Mouse (Mus musculus) 3T3-L1 (cell line): Measurements from ENCODE around the gene Sprr1a.
"Not testable (repeated sequence)": the region's sequence is repeated elsewhere in the genome, so short reads cannot be mapped to it uniquely, and the experiment has no call there.

Experiments used
- DNase-seq: peaks from one replicate; pipeline ENCODE4 v3.0.0-alpha.2; 2015; ENCODE audit warnings: low read depth, low spot score

The Sprr1a gene

DNA sequence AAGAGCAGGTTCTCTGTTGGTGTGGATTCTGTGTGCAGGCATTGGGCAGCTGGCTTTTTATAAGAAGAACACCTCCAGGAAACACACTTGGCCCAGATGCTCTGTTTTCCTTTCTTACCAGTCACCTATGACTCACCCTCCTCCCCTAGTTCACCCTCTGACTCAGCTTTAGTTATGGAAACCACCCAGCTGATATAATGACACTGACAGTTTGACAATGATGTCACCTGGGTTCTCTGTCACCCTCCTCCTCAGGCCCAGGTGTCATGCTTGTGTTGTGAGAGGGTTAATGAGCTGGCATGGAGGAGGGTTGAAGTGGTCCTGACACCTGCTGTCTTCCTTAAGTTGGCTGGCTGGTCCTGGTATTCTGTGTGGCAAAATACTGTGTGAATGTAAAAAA, at the start of gene Sprr1a:
Sprr1a (minus strand) TSS at position 33 of the 400 bp plus-strand sequence.
- peak; percentile 82 for DNase-seq

DNA sequence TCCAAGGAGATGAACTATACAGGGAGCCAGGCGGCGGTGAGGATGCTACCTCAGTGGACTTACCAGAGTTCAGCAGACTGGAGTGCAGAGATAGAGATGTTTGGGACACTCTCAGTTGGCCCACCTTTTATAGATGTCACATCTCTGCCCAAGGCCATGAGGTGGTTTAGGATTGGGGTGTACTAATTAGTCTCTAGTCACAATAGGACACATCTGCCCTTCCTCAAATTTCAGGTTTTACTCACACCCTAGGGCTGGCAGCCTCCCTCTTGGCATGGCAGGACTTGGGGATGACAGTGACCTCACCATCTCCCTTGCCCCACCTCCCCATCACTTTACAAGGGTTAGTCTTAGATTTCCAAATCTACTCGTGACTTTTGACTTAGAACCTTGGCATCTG, 48.7 kb upstream of the Sprr1a start, which contains the start of gene 2310046K23Rik:
2310046K23Rik (minus strand) TSS at position 101 of the 400 bp plus-strand sequence.
- DNase-seq, result no peak

GRCm38 (mm10) chr3:92512325-92512724, 26.6 kb upstream of the Sprr1a start:
- peak; percentile 57 for DNase-seq

DNA sequence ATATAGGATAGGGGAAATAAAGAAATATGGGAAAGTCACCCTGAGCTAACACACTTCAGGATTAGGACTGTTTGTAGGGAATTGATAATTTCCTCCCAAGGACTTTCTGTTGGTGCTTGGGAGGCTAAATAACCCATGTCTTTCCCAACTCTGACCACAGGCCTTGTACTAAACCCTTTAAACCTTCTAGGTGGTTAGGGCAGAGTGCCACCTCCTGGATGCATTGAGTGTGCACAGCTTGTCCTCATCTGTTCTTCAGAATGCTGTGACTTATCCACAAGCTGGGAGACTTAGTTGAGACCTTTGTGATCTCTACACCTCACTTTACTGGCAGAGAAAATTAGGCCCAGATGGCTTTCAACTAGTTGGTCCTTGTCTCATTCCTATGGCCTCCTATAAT, 25.1 kb upstream of the Sprr1a start:
- peak; percentile 81 for DNase-seq

- DNase-seq, result no peak
Measured at GRCm38 (mm10) chr3:92508185-92508584, 22.5 kb upstream of the Sprr1a start.

DNA sequence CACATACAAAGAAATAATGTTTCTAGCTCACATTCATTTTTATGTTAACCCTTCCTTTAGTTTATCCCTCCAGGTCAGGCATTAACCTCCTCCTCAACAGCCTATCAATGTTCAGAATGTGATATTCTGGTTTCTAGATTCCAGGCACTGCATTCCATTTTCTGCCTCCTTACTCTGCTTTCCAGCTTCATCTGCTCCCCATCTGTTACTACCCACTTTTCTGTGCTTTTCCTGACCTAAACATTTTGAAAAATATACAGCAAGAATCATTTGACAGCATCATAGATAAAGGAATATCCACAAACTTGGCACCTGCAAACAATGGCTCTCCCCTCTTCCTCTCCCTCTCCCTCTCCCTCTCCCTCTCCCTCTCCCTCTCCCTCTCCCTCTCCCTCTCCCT, 17.8 kb upstream of the Sprr1a start:
- DNase-seq, result no peak

DNA sequence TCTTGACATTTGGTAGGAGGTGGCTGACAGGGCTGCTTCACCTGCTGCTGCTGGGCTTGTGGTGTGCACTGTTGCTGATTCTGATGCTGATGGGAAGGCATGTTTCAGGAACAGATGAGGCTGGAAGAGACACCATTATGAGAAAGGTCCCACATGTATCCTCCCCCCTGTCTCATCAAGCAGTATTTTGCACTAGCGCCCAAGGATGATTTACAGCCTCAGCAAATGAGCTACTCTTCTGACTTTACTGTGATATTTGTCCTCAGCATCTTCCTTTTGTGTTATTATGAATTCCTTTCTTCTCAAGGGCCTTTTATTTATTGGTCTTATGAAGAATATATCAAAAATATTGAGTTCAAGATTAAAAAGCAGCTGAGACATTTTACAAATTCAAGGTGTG, 14.7 kb upstream of the Sprr1a start, which contains the start of gene Sprr4:
Sprr4 (minus strand) TSS at position 101 of the 400 bp plus-strand sequence.
- no peak for DNase-seq

DNA sequence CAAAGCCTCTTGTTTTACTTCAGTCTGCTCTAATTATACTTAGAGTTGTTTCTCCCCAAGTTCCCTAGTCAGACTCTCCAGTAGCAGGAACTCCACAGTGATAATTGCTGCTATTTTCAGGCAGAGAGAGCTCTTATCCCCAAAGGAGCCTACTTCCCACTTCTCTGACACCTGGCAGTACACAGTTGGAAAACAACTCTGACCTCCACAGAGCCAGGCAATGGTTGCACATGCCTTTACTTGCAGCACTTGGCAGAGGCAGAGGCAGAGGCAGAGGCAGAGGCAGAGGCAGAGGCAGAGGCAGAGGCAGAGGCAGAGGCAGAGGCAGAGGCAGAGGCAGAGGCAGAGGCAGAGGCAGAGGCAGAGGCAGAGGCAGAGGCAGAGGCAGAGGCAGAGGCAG, 4.6 kb upstream of the Sprr1a start:
- not testable (repeated sequence) for DNase-seq

DNA sequence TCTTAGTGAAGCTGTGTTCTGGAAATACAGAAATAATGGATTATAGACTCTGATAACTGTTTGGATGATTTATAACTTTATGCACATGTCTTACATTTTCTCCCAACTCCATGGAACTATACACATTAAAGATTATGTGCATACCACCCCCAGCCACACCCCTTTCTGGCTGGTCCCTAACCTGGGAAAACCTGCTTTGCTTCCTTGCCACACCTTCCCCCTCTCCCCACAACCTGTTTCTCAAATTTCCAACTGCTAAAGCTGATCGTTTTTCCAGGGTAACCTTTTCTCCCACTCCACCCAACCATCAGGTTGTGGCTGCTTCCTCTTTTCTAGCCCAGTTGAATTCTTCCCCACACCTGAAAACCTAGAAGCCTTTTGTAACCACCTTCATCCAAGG, 612 bp upstream of the Sprr1a start:
- DNase-seq, result no peak

DNA sequence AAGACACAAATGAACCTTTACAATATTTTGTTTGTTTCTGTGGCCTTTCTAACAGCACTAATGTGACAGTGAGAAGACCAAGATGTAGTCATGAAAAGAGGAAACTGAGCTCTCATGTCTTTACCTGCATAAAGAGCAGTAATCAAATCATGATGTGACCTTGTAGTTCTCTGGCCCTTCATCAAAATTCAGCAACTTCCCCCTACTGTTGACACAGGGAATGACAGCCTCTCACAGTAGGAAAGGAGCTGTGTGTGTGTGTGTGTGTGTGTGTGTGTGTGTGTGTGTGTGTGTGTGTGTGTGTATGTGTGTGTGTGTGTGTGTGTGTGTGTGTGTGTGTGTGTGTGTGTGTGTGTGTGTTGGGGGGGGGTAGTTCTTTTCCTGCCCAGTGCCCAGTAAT, 4.4 kb downstream of the Sprr1a start:
- DNase-seq, result peak; percentile 55

- no peak for DNase-seq
Measured at GRCm38 (mm10) chr3:92470111-92470510, 15.6 kb downstream of the Sprr1a start.

GRCm38 (mm10) chr3:92467424-92467823, 18.3 kb downstream of the Sprr1a start:
- DNase-seq, result peak; percentile 73

- DNase-seq, result peak; percentile 74
Measured at GRCm38 (mm10) chr3:92466576-92466975, 19.1 kb downstream of the Sprr1a start.

- no peak for DNase-seq
Measured at GRCm38 (mm10) chr3:92458620-92459019, 27.1 kb downstream of the Sprr1a start, which contains the start of gene Sprr3. Gene Sprr3, minus strand, starts transcription at chr3:92458720.

- DNase-seq, result peak; percentile 49
Measured at GRCm38 (mm10) chr3:92455151-92455550, 30.5 kb downstream of the Sprr1a start.

- no peak for DNase-seq
Measured at GRCm38 (mm10) chr3:92440177-92440576, 45.5 kb downstream of the Sprr1a start.

GRCm38 (mm10) chr3:92438689-92439088, 47.0 kb downstream of the Sprr1a start, which contains the start of gene Sprr1b:
Gene Sprr1b, minus strand, starts transcription at chr3:92438789.
- DNase-seq, result no peak
